Mouse (Mus musculus) spleen, adult 10 weeks (tissue): ENCODE data around the gene Tmem179. TPM values are rescaled to one million over a fixed set of nuclear protein-coding genes. Genes with fewer than 3 reads are reported as not detected.

Source experiments
- polyA plus RNA-seq: library from polyadenylated mRNA; stranded (reverse); fragments of 350-450 nt; fragmentation: Illumina TruSeq; extraction: RNeasy Lipid Tissue Mini Kit (QIAGEN cat#74804); gene quantifications from one replicate; pipeline ENCODE4 v1.2.3, GENCODE M21; 2015; ENCODE audit warnings: low replicate concordance; ENCODE audit not compliant: insufficient read depth

The Tmem179 gene
- not detected for polyA plus RNA-seq

DNA sequence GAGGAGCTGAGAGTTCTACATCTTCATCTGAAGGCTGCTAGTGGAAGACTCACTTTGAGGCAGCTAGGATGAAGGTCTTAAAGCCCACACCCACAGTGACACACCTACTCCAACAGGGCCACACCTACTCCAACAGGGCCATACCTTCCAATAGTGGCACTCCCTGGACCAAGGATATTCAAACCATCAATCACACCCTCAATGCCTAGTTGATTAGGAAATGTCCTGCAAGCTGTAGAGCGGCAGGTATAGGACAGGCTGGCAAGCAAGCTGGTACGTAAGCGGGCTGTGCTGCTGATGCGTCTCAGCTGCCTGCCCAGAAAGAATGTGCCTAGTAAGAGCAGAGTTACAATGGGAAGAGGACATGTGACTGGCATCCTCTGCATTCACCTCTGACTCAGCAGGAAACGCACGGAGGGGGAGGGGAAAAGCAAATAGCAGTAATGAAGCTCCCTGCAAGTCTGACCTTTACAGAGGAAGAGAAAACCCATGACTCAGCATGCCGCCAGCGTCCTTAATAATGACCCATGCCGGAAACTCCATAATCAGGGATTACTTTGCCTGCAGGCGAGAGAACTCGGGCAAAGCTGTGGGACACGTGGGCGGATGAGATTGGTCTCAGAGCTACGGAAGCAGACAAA, at the start of gene Tmem179:
TSS of gene Tmem179 (minus strand) at position 51 of the 641 bp plus-strand sequence.

DNA sequence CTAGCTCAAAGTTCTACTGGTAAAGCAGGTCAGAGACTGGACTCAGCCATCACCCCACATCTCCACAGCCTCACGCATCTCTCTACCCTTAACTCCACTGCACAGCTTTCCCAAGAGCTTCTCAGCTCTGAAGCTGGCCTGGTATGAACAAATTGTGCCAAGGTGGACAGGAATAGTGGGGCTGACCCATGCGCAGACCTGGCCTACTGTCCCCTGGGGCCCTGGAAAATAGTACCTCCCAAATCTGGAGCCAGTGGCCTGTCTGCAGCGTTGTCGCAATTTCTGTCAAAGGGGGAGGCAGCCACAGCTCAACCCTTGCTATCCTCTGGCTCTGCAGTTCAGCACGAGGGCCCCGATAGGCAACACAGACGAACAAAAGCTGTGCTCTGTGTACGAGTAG, 27.4 kb downstream of the Tmem179 start, which contains the start of gene A530016L24Rik:
TSS of gene A530016L24Rik (plus strand) at position 315 of the 400 bp plus-strand sequence.

Other genes starting within 250 kb of the Tmem179 start
- not detected for gene A530016L24Rik, start 27.3 kb downstream of the Tmem179 start, polyA plus RNA-seq
- gene Inf2, start 72.0 kb upstream of the Tmem179 start, polyA plus RNA-seq, result 12.3 TPM
- gene Adssl1, start 103.3 kb upstream of the Tmem179 start, polyA plus RNA-seq, result 7.2 TPM
- 12.7 TPM for gene Siva1, start 127.9 kb upstream of the Tmem179 start, polyA plus RNA-seq
- gene Akt1, start 158.1 kb upstream of the Tmem179 start, polyA plus RNA-seq, result 39.7 TPM
- 1.7 TPM for gene Zbtb42, start 162.1 kb upstream of the Tmem179 start, polyA plus RNA-seq
- 4.6 TPM for gene Cep170b, start 203.7 kb upstream of the Tmem179 start, polyA plus RNA-seq
- gene Pld4, start 243.9 kb upstream of the Tmem179 start, polyA plus RNA-seq, result 283 TPM